Mouse (Mus musculus) liver, adult (tissue): ENCODE data around the gene Ang.
A peak's percentile ranks its signal among the peaks of the same experiment; 100 is the strongest.

Experiments
- GATA4 ChIP-seq: IDR thresholded peaks from 2 replicates; pipeline ENCODE4 v1.6.1; 2014; ENCODE audit warnings: mild to moderate bottlenecking, low read length; ENCODE audit not compliant: insufficient replicate concordance

Ang gene

GRCm38 (mm10) chr14:51101284-51101683 lies 10.3 kb downstream of the Ang start:
- no peak for TF ChIP-seq GATA4

GRCm38 (mm10) chr14:51103217-51103616 lies 12.3 kb downstream of the Ang start:
- no peak for TF ChIP-seq GATA4

- TF ChIP-seq GATA4: no peak
These were observed 13.4 kb downstream of the Ang start for GRCm38 (mm10) chr14:51104366-51104765.

GRCm38 (mm10) chr14:51106449-51106967 lies 15.6 kb downstream of the Ang start:
- peak; percentile 78 for TF ChIP-seq GATA4

- TF ChIP-seq GATA4: no peak
These were observed 21.0 kb downstream of the Ang start for GRCm38 (mm10) chr14:51111966-51112365.

- no peak for TF ChIP-seq GATA4
These were observed 22.5 kb downstream of the Ang start for GRCm38 (mm10) chr14:51113476-51113875.

GRCm38 (mm10) chr14:51113916-51114560 lies 23.1 kb downstream of the Ang start, which contains the start of gene Eddm3b:
Eddm3b (plus strand) TSS chr14:51114426.
- TF ChIP-seq GATA4: no peak

- TF ChIP-seq GATA4: no peak
These were observed 34.7 kb downstream of the Ang start for GRCm38 (mm10) chr14:51125684-51126083.

GRCm38 (mm10) chr14:51127648-51128258 lies 36.8 kb downstream of the Ang start:
- no peak for TF ChIP-seq GATA4

GRCm38 (mm10) chr14:51128775-51129623 lies 38.0 kb downstream of the Ang start:
- no peak for TF ChIP-seq GATA4

- no peak for TF ChIP-seq GATA4
These were observed 38.6 kb downstream of the Ang start for GRCm38 (mm10) chr14:51129624-51129975.

- no peak for TF ChIP-seq GATA4
These were observed 39.5 kb downstream of the Ang start for GRCm38 (mm10) chr14:51130315-51130940.

GRCm38 (mm10) chr14:51131086-51131815 lies 40.3 kb downstream of the Ang start:
- no peak for TF ChIP-seq GATA4

- no peak for TF ChIP-seq GATA4
These were observed 41.4 kb downstream of the Ang start for GRCm38 (mm10) chr14:51132372-51132771.

GRCm38 (mm10) chr14:51140342-51140741 lies 49.4 kb downstream of the Ang start:
- no peak for TF ChIP-seq GATA4
